Comparison of ENCODE assay signal across 20 mouse cellular contexts in the genomic region with DNA sequence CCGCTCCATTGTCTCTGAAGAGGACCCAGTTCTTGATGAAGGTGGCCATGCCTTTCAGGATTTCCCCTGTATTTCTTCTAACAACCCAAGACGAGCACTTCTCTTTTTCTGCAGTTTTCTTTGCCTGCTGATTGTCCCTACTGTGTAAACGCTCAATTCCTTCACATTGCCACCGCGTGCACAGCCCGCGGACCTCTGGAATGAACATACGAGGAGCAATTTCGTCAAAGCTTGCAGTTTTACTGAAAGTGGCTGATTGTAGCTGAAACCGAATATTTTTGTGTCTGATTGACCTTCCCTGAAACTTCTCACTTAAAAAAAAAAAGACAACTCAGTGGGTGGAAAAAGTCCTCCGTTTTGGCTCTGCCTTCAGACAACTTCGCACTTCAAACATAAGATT. TPM values are rescaled to one million over a fixed set of nuclear protein-coding genes. Genes with fewer than 3 reads are reported as not detected.
A peak's percentile ranks its signal among the peaks of the same experiment; 100 is the strongest.
DNase-seq lines count a peak whose midpoint lies in the region; ATAC-seq lines count a peak whose summit lies in the region.
"Had no signal": no experiment of that assay in that cellular context is flagged by ENCODE, and none has a peak within 500 bp of the region (broad histone marks: within the 10 kb centered on the region; RNA-seq: fewer than 3 reads in every experiment).

No protein-coding gene starts in this region.

- H3K9ac ChIP-seq in embryonic facial prominence, embryonic 15.5 days: no peak overlapping the region
- H3K9ac ChIP-seq in lung, embryonic 16.5 days (ENCODE audit: low read length): no peak overlapping the region
- H3K9ac ChIP-seq: embryonic facial prominence, embryonic 13.5 days; forebrain, embryonic 13.5 days; forebrain, embryonic 15.5 days; forebrain, postnatal 0 days had no signal

- 0 out of 2 replicates have a peak, but pooled peaks cover 8% of the 10 kb centered on the region for H3K4me1 ChIP-seq in embryonic facial prominence, embryonic 15.5 days
- H3K4me1 ChIP-seq in embryonic facial prominence, embryonic 10.5 days: peaks cover 16% of the 10 kb centered on the region
- peaks cover 9% of the 10 kb centered on the region for H3K4me1 ChIP-seq in lung, embryonic 16.5 days (replicated peaks; ENCODE audit: control insufficient read depth, insufficient read depth, low read length)
- H3K4me1 ChIP-seq: forebrain, embryonic 13.5 days; forebrain, embryonic 15.5 days had no signal

- H3K27me3 ChIP-seq in embryonic facial prominence, embryonic 15.5 days: no peaks in the 10 kb centered on the region
- no peaks in the 10 kb centered on the region for H3K27me3 ChIP-seq in embryonic facial prominence, embryonic 10.5 days (replicated peaks; ENCODE audit: low read depth, poor library complexity, severe bottlenecking)
- H3K27me3 ChIP-seq in lung, embryonic 16.5 days (ENCODE audit: control insufficient read depth, insufficient read depth, low read depth, low read length): no peaks in the 10 kb centered on the region
- H3K27me3 ChIP-seq: embryonic facial prominence, embryonic 13.5 days; forebrain, embryonic 13.5 days; forebrain, embryonic 15.5 days; Patski had no signal

- H3K27ac ChIP-seq in embryonic facial prominence, embryonic 15.5 days (replicated peaks): no peak overlapping the region
- no peak overlapping the region for H3K27ac ChIP-seq in embryonic facial prominence, embryonic 10.5 days (replicated peaks)
- H3K27ac ChIP-seq in lung, embryonic 16.5 days (ENCODE audit: low read length): 0 out of 2 replicates have a peak overlapping the region, but pooled peaks have one; percentile 7
- H3K27ac ChIP-seq: embryonic facial prominence, embryonic 13.5 days; forebrain, embryonic 13.5 days; forebrain, embryonic 15.5 days had no signal

- WGBS in embryonic facial prominence, embryonic 15.5 days: 52% methylated on average over 12 of the region's 12 CpGs
- WGBS in embryonic facial prominence, embryonic 10.5 days: 72% methylated on average over 12 of the region's 12 CpGs
- 31% methylated on average over 12 of the region's 12 CpGs for WGBS in lung, embryonic 16.5 days

- ATAC-seq in embryonic facial prominence, embryonic 15.5 days (ENCODE audit: insufficient number of reproducible peaks, low FRiP score, low TSS enrichment, low read depth): no peak
- no peak for ATAC-seq in lung, embryonic 16.5 days (ENCODE audit: low read depth)
- ATAC-seq: activated CD4-positive, CD25-positive, alpha-beta regulatory T cell, adult 4 months; forebrain, embryonic 13.5 days; forebrain, embryonic 15.5 days; forebrain, postnatal 0 days; Patski had no signal

- H3K4me2 ChIP-seq in embryonic facial prominence, embryonic 15.5 days (replicated peaks): 0 out of 2 replicates have a peak overlapping the region, but pooled peaks have one; percentile 0
- no peak overlapping the region for H3K4me2 ChIP-seq in lung, embryonic 16.5 days (ENCODE audit: low read depth, low read length)
- H3K4me2 ChIP-seq: embryonic facial prominence, embryonic 13.5 days; forebrain, embryonic 13.5 days; forebrain, embryonic 15.5 days had no signal

- DNase-seq in embryonic facial prominence, embryonic 10.5 days (ENCODE audit: low spot score): no peak
- no peak for DNase-seq in lung, adult 18-20 months
- DNase-seq in gastrocnemius, adult 8-10 months (ENCODE audit: low spot score in 2 of 2): no peak
- DNase-seq: adrenal gland, adult 8-10 months; adrenal gland, postnatal 14 days; adrenal gland, postnatal 36 days; cerebellum, adult 11-12 months; cerebellum, adult 2 months; cerebellum, adult 9-10 months; cerebellum, postnatal 10 days; cerebellum, postnatal 25 days; forebrain, postnatal 0 days had no signal

- no peaks in the 10 kb centered on the region for H3K9me3 ChIP-seq in embryonic facial prominence, embryonic 15.5 days (replicated peaks)
- no peaks in the 10 kb centered on the region for H3K9me3 ChIP-seq in embryonic facial prominence, embryonic 10.5 days
- H3K9me3 ChIP-seq in lung, embryonic 16.5 days (ENCODE audit: control insufficient read depth, low read length): no peaks in the 10 kb centered on the region
- H3K9me3 ChIP-seq: embryonic facial prominence, embryonic 13.5 days; forebrain, embryonic 13.5 days; forebrain, embryonic 15.5 days; G1E had no signal

- no peaks in the 10 kb centered on the region for H3K36me3 ChIP-seq in embryonic facial prominence, embryonic 15.5 days
- H3K36me3 ChIP-seq in embryonic facial prominence, embryonic 10.5 days (replicated peaks): no peaks in the 10 kb centered on the region
- H3K36me3 ChIP-seq in lung, embryonic 16.5 days (ENCODE audit: control insufficient read depth, insufficient read depth, low read length): no peaks in the 10 kb centered on the region
- H3K36me3 ChIP-seq: embryonic facial prominence, embryonic 13.5 days; forebrain, embryonic 15.5 days; G1E had no signal

- no peak overlapping the region for H3K4me3 ChIP-seq in embryonic facial prominence, embryonic 15.5 days (replicated peaks)
- H3K4me3 ChIP-seq in embryonic facial prominence, embryonic 10.5 days: no peak overlapping the region
- H3K4me3 ChIP-seq in lung, embryonic 16.5 days (ENCODE audit: low read length): no peak overlapping the region
- H3K4me3 ChIP-seq: embryonic facial prominence, embryonic 13.5 days; forebrain, embryonic 13.5 days; forebrain, embryonic 15.5 days had no signal

RNA-seq across cellular contexts. Expression of gene Zfp362, which starts 14.7 kb away (rescaled TPM):
- polyA plus RNA-seq in embryonic facial prominence, embryonic 15.5 days (2015; fragmentation: Nextera tagmentation; extraction: Ambion mirVana): 37.3 and 43.6 TPM in 2 replicates
- 38.7 and 39.0 TPM in 2 replicates for polyA plus RNA-seq in embryonic facial prominence, embryonic 10.5 days (2016; fragmentation: Nextera tagmentation; extraction: Ambion mirVana)
- 32.2 and 33.6 TPM in 2 replicates for polyA plus RNA-seq in lung, embryonic 16.5 days (2015; fragmentation: Nextera tagmentation; extraction: Ambion mirVana)
- total RNA-seq in gastrocnemius, adult 8-10 months (2022): 1 to 10 TPM; 7.9 to 9.0 (median 8.6) TPM
